Mouse (Mus musculus) right cerebral cortex, postnatal 36 days (tissue): Measurements from ENCODE around the gene Tex12.

Experiments used
- DNase-seq, 2 experiments: peaks; one replicate each; pipeline ENCODE4 v3.0.0; 2022; ENCODE audit warnings: low spot score in 2 of 2, mixed read lengths in 1 of 2

Gene Tex12

GRCm38 (mm10) chr9:50515462-50515861 is 45.7 kb downstream of the Tex12 start:
- DNase-seq, result no peak

- no peak for DNase-seq
Measured at GRCm38 (mm10) chr9:50507570-50507969, 53.6 kb downstream of the Tex12 start.
